Mouse (Mus musculus): ENCODE results near the gene Atp6v1a.
A peak's percentile ranks its signal among the peaks of the same experiment; 100 is the strongest.

Atp6v1a gene

GRCm38 (mm10) chr16:44139536-44140185 is at the start of gene Atp6v1a, which contains the start of gene Naa50:
Atp6v1a (minus strand) TSS chr16:44139705.
Naa50 (plus strand) TSS chr16:44139830.
- peak; percentile 85 for DNase-seq (ENCODE audit: low spot score)

- DNase-seq (ENCODE audit: low spot score) = no peak
These were observed 49.3 kb upstream of the Atp6v1a start for GRCm38 (mm10) chr16:44188766-44189165.

- no peak for DNase-seq (ENCODE audit: low spot score)
These were observed 47.7 kb upstream of the Atp6v1a start for GRCm38 (mm10) chr16:44187172-44187571.

- no peak for DNase-seq (ENCODE audit: low spot score)
These were observed 45.3 kb upstream of the Atp6v1a start for GRCm38 (mm10) chr16:44184769-44185168.

- DNase-seq (ENCODE audit: low spot score) = no peak
These were observed 43.1 kb upstream of the Atp6v1a start for GRCm38 (mm10) chr16:44182597-44182996.

- no peak for DNase-seq (ENCODE audit: low spot score)
These were observed 39.0 kb upstream of the Atp6v1a start for GRCm38 (mm10) chr16:44178555-44178954.

- DNase-seq (ENCODE audit: low spot score) = no peak
These were observed 37.0 kb upstream of the Atp6v1a start for GRCm38 (mm10) chr16:44176511-44176910.

GRCm38 (mm10) chr16:44175001-44175400 is 35.5 kb upstream of the Atp6v1a start:
- DNase-seq (ENCODE audit: low spot score) = no peak

GRCm38 (mm10) chr16:44173966-44174530 is 34.5 kb upstream of the Atp6v1a start:
- DNase-seq (ENCODE audit: low spot score) = no peak

- DNase-seq (ENCODE audit: low spot score) = peak; percentile 28
These were observed 33.8 kb upstream of the Atp6v1a start, which contains the start of gene Usf3 for GRCm38 (mm10) chr16:44173155-44173941. Usf3 (plus strand) TSS chr16:44173246.

- DNase-seq (ENCODE audit: low spot score) = peak; percentile 98
These were observed 33.0 kb upstream of the Atp6v1a start for GRCm38 (mm10) chr16:44172297-44173154.

- DNase-seq (ENCODE audit: low spot score) = no peak
These were observed 29.5 kb upstream of the Atp6v1a start for GRCm38 (mm10) chr16:44168990-44169389.

- no peak for DNase-seq (ENCODE audit: low spot score)
These were observed 25.7 kb upstream of the Atp6v1a start for GRCm38 (mm10) chr16:44165182-44165581.

GRCm38 (mm10) chr16:44163831-44164230 is 24.3 kb upstream of the Atp6v1a start:
- DNase-seq (ENCODE audit: low spot score) = no peak

GRCm38 (mm10) chr16:44159325-44159724 is 19.8 kb upstream of the Atp6v1a start:
- no peak for DNase-seq (ENCODE audit: low spot score)

- no peak for DNase-seq (ENCODE audit: low spot score)
These were observed 15.1 kb upstream of the Atp6v1a start for GRCm38 (mm10) chr16:44154497-44155057.

- DNase-seq (ENCODE audit: low spot score) = no peak
These were observed 9.7 kb upstream of the Atp6v1a start for GRCm38 (mm10) chr16:44149002-44149767.

GRCm38 (mm10) chr16:44141483-44141882 is 2.0 kb upstream of the Atp6v1a start:
- DNase-seq (ENCODE audit: low spot score) = no peak

GRCm38 (mm10) chr16:44140186-44140787 is 782 bp upstream of the Atp6v1a start:
- DNase-seq (ENCODE audit: low spot score) = peak; percentile 62

- DNase-seq (ENCODE audit: low spot score) = peak; percentile 91
These were observed 448 bp downstream of the Atp6v1a start for GRCm38 (mm10) chr16:44138979-44139535.

All from left cerebral cortex, adult 11 months (tissue).